Mouse (Mus musculus): ENCODE results near the gene Fbxw27. TPM values are rescaled to one million over a fixed set of nuclear protein-coding genes. Genes with fewer than 3 reads are reported as not detected.
"Not testable (repeated sequence)": the region's sequence is repeated elsewhere in the genome, so short reads cannot be mapped to it uniquely, and the experiment has no call there.

Gene Fbxw27
- total RNA-seq (2021): not detected
- long read RNA-seq, experiment 1: 0 reads
- long read RNA-seq, experiment 2: 0 reads

GRCm38 (mm10) chr9:109790570-109790969 is at the start of gene Fbxw27:
Fbxw27 (minus strand) TSS chr9:109790670.
- not testable (repeated sequence) for DNase-seq (ENCODE audit: low spot score in 2 of 2)

GRCm38 (mm10) chr9:109833088-109833412 is 42.6 kb upstream of the Fbxw27 start:
- no peak for DNase-seq (ENCODE audit: low spot score in 2 of 2)

- DNase-seq (ENCODE audit: low spot score in 2 of 2): peak; percentile 83 to 84
These were observed 42.1 kb upstream of the Fbxw27 start, which contains the start of gene Nme6 for GRCm38 (mm10) chr9:109832391-109833087. Nme6 (plus strand) TSS chr9:109832749.

GRCm38 (mm10) chr9:109826181-109826580 is 35.7 kb upstream of the Fbxw27 start:
- DNase-seq (ENCODE audit: low spot score in 2 of 2): no peak

- no peak for DNase-seq (ENCODE audit: low spot score in 2 of 2)
These were observed 35.3 kb upstream of the Fbxw27 start for GRCm38 (mm10) chr9:109825739-109826138.

GRCm38 (mm10) chr9:109816341-109816740 is 25.9 kb upstream of the Fbxw27 start:
- DNase-seq (ENCODE audit: low spot score in 2 of 2): peak in 1 of 2 experiments; percentile 36

GRCm38 (mm10) chr9:109813424-109813823 is 23.0 kb upstream of the Fbxw27 start:
- peak in 1 of 2 experiments; percentile 8 for DNase-seq (ENCODE audit: low spot score in 2 of 2)

- no peak for DNase-seq (ENCODE audit: low spot score in 2 of 2)
These were observed 21.5 kb upstream of the Fbxw27 start, which contains the start of gene Spink8 for GRCm38 (mm10) chr9:109811980-109812379. Spink8 (plus strand) TSS chr9:109812280.

GRCm38 (mm10) chr9:109807898-109808297 is 17.4 kb upstream of the Fbxw27 start:
- DNase-seq (ENCODE audit: low spot score in 2 of 2): no peak

GRCm38 (mm10) chr9:109806695-109807293 is 16.3 kb upstream of the Fbxw27 start:
- DNase-seq (ENCODE audit: low spot score in 2 of 2): no peak

GRCm38 (mm10) chr9:109806260-109806659 is 15.8 kb upstream of the Fbxw27 start:
- DNase-seq (ENCODE audit: low spot score in 2 of 2): no peak

GRCm38 (mm10) chr9:109805596-109805995 is 15.1 kb upstream of the Fbxw27 start:
- not testable (repeated sequence) for DNase-seq (ENCODE audit: low spot score in 2 of 2)

GRCm38 (mm10) chr9:109798051-109798450 is 7.6 kb upstream of the Fbxw27 start:
- no peak for DNase-seq (ENCODE audit: low spot score in 2 of 2)

- DNase-seq (ENCODE audit: low spot score in 2 of 2): no peak
These were observed 5.3 kb upstream of the Fbxw27 start for GRCm38 (mm10) chr9:109795811-109796210.

GRCm38 (mm10) chr9:109795221-109795620 is 4.8 kb upstream of the Fbxw27 start:
- no peak for DNase-seq (ENCODE audit: low spot score in 2 of 2)

GRCm38 (mm10) chr9:109766841-109767240 is 23.6 kb downstream of the Fbxw27 start:
- DNase-seq (ENCODE audit: low spot score in 2 of 2): not testable (repeated sequence)

GRCm38 (mm10) chr9:109745989-109746388 is 44.5 kb downstream of the Fbxw27 start, which contains the start of gene Fbxw26:
Fbxw26 (minus strand) TSS chr9:109746089.
- not testable (repeated sequence) for DNase-seq (ENCODE audit: low spot score in 2 of 2)

Other genes starting within 250 kb of the Fbxw27 start
- not detected for gene Fbxw15, start 222.4 kb downstream of the Fbxw27 start, total RNA-seq (2021)
- gene Fbxw24, start 164.6 kb downstream of the Fbxw27 start, total RNA-seq (2021): not detected
- not detected for gene Fbxw25, start 126.0 kb downstream of the Fbxw27 start, total RNA-seq (2021)
- gene Fbxw18, start 88.0 kb downstream of the Fbxw27 start, total RNA-seq (2021): not detected
- not detected for gene Fbxw26, start 44.6 kb downstream of the Fbxw27 start, total RNA-seq (2021)
- gene Spink8, start 21.6 kb upstream of the Fbxw27 start, total RNA-seq (2021): 10 to 100 TPM; 41.9 to 48.8 TPM
- gene Nme6, start 42.1 kb upstream of the Fbxw27 start, total RNA-seq (2021): 10 to 100 TPM in 1 of 2 experiments, 1 to 10 TPM in 1; 9.1 to 10.6 TPM
- not detected for gene Camp, start 58.9 kb upstream of the Fbxw27 start, total RNA-seq (2021)
- gene Cdc25a, start 84.9 kb upstream of the Fbxw27 start, total RNA-seq (2021): 1 to 10 TPM; 5.1 to 6.5 TPM
- 100 to 1,000 TPM; 625 to 628 TPM for gene Map4, start 140.8 kb upstream of the Fbxw27 start, total RNA-seq (2021)

Data from layer of hippocampus, postnatal 14 days (tissue).